Mouse (Mus musculus) lung, adult 2 months (tissue): ENCODE measurements around the gene Kif9.

ENCODE experiments used
- CTCF ChIP-seq: fragments of 200-500 bp; IDR thresholded peaks from 2 replicates; pipeline ENCODE4 v1.5.1; 2011; ENCODE audit warnings: mild to moderate bottlenecking, low read length, control low read depth; ENCODE audit not compliant: insufficient read depth
- POLR2A ChIP-seq: fragments of 200-500 bp; IDR thresholded peaks from 2 replicates; pipeline ENCODE4 v1.6.1; 2011; ENCODE audit warnings: low read depth, mild to moderate bottlenecking, control low read depth, low read length, borderline replicate concordance; ENCODE audit errors: extremely low read depth

DNA sequence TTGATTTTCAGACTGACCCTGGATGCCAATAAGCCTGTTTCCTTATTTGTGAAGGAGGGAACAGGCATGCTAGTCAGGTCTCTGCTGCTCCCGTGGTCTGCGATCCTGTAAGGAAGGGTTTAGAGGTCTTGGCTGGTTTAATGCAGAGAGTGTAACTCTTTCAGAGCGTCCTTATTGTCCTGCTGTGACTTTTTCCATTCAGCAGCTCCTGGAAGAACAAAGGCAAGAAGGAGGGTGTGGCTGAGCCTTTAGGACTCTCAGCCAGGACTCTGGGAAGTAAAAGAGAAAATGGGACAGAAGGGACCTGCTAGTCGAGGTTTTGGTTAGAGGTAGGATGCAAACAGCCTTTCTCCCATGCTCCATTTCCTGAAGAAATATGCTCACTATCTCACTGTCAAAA lies 12.1 kb downstream of the Kif9 start:
- TF ChIP-seq POLR2A (no peak), CTCF (no peak)
